Mouse (Mus musculus) midbrain, postnatal 0 days (tissue): ENCODE results near the gene Sik1. TPM values are rescaled to one million over a fixed set of nuclear protein-coding genes. Genes with fewer than 3 reads are reported as not detected.

ENCODE experiments used
- ATAC-seq: fragments of 200-750 bp; cut with Nextera tagmentation; 2 replicates; pipeline ENCODE4 v1.8.0; 2017; ENCODE audit warnings: moderate number of reproducible peaks, mild to moderate bottlenecking, moderate TSS enrichment, moderate library complexity; ENCODE audit not compliant: low FRiP score
- DNase-seq: peaks from one replicate; pipeline ENCODE4 v3.0.0-alpha.2; 2015; ENCODE audit warnings: low spot score
- H3K27ac ChIP-seq: fragments of 300-500 bp; sonication (generic); 2 replicates; pipeline ENCODE4 v1.5.1; 2014; ENCODE audit warnings: low read depth, mild to moderate bottlenecking, low read length, mixed read lengths
- H3K27me3 ChIP-seq: fragments of 300-500 bp; sonication (generic); 2 replicates; pipeline ENCODE4 v1.6.1; 2014; ENCODE audit warnings: low read length, control low read depth, mixed read lengths; ENCODE audit not compliant: insufficient read depth
- H3K36me3 ChIP-seq: fragments of 300-500 bp; sonication (generic); 2 replicates; pipeline ENCODE4 v1.6.1; 2014; ENCODE audit warnings: low read length, control low read depth, mixed read lengths; ENCODE audit not compliant: insufficient read depth
- H3K4me1 ChIP-seq: fragments of 300-500 bp; sonication (generic); 2 replicates; pipeline ENCODE4 v1.6.1; 2014; ENCODE audit warnings: mild to moderate bottlenecking, control low read depth, antibody characterized with exemption, low read length, mixed read lengths; ENCODE audit not compliant: insufficient read depth
- H3K4me2 ChIP-seq: fragments of 300-500 bp; sonication (generic); 2 replicates; pipeline ENCODE4 v1.6.1; 2014; ENCODE audit warnings: low read depth, mild to moderate bottlenecking, low read length, mixed read lengths; ENCODE audit not compliant: poor library complexity, severe bottlenecking
- H3K4me3 ChIP-seq: fragments of 300-500 bp; sonication (generic); 2 replicates; pipeline ENCODE4 v1.5.1; 2014; ENCODE audit warnings: low read depth, mild to moderate bottlenecking, low read length, moderate library complexity
- H3K9ac ChIP-seq: fragments of 300-500 bp; sonication (generic); replicated peaks from 2 replicates; pipeline ENCODE4 v1.6.1; 2014; ENCODE audit warnings: mild to moderate bottlenecking, low read length, moderate library complexity, mixed read lengths; ENCODE audit not compliant: poor library complexity, severe bottlenecking
- H3K9me3 ChIP-seq: fragments of 300-500 bp; sonication (generic); 2 replicates; pipeline ENCODE4 v1.6.1; 2016; ENCODE audit warnings: low read length, control low read depth
- CTCF ChIP-seq: IDR thresholded peaks from 2 replicates; pipeline ENCODE4 v1.5.1; 2016; ENCODE audit warnings: antibody characterized with exemption, mild to moderate bottlenecking
- WGBS: fragments of 180-500 bp; shearing (Covaris S2); extraction: QIAGEN DNeasy Blood & Tissue Kit; methylation state at CpG from one replicate; pipeline ENCODE4 v1.1.7; 2014; 5-methylcytosine and 5-hydroxymethylcytosine counted together
- polyA plus RNA-seq: library from polyadenylated mRNA; unstranded; fragments of >200 nt; fragmentation: Nextera tagmentation; extraction: Ambion mirVana; gene quantifications from 2 replicates; pipeline ENCODE4 v1.2.1, GENCODE M21; 2015
- total RNA-seq: library from RNA; depleted of rRNA; stranded (reverse); fragments of >200 nt; gene quantifications from 2 replicates; pipeline ENCODE4 v1.2.3, GENCODE M21; 2014

Sik1 gene
- total and polyA plus RNA-seq, 2 experiments from 2014 or later = 22.3 to 54.2 TPM

DNA sequence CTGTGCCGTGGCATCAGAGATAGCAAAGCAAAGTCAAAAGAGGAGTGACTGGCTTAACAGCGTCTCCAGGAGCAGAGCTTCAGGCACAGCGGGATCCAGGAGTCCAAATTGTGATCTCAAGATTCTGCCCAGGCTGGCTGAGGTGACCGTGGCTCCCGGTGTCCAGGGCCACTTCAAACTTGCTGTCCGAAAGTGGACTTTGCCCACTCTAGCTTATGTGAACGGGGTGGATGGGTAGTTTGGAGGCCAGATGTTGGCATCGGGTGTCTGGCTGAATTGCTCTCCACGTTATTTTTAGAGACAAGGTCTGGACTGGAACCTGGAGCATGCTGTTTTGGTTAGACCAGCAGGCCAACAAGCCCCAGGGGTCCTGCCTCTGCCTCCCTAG is 23.0 kb downstream of the Sik1 start:
- TF ChIP-seq CTCF = no peak
- Histone ChIP-seq H3K27ac (no peak overlapping the region), H3K4me2 (no peak overlapping the region), H3K4me3 (no peak overlapping the region), H3K27me3 (no peaks in the 10 kb centered on the region), H3K36me3 (no peaks in the 10 kb centered on the region), H3K9me3 (no peaks in the 10 kb centered on the region), H3K4me1 (no peaks in the 10 kb centered on the region), H3K9ac (no peak overlapping the region)
- DNase-seq = no peak
- no peak for ATAC-seq
- 94% methylated on average over 9 of the region's 9 CpGs for WGBS

DNA sequence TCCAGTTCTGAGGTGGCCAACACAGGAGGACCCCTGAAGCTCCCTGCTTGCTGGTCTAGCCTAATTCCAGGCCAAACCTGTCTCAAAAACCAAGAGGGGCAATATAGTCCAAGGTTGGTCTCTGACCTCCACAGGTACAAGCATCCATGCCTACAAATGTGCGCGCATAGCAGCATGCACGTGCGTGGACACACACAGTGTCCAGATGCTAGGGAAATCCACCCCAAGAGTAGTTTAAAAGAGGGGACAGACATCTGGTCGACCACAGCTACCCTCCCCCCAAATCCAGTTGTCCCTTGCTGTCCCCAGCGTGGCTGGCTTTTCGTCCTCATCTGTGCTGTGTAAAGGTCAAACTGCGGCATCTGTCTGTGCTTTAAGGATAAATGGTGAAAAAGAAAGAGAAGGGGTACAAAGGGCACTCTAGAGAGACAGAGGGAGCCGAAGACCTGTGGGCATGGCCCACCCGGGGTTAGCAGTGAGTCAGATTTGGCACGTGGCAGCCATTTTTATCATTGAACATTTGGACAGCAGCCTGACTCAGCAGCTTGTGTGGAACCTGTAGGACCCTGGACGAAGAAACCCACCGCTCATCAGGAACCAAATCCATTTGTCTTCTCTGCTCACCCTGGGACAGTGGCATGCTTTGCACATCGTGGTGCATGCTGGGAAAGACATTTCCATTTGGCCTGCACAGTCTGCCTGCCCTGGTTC is 23.6 kb downstream of the Sik1 start:
- no peaks in the 10 kb centered on the region for H3K36me3 ChIP-seq
- H3K4me2 ChIP-seq = no peak overlapping the region
- H3K4me1 ChIP-seq = 0 out of 2 replicates have a peak, but pooled peaks cover 3% of the 10 kb centered on the region
- H3K9ac ChIP-seq = no peak overlapping the region
- DNase-seq (no peak), ATAC-seq (no peak)
- H3K4me3 ChIP-seq = no peak overlapping the region
- TF ChIP-seq CTCF = no peak
- WGBS = 92% methylated on average over 14 of the region's 14 CpGs
- no peaks in the 10 kb centered on the region for H3K27me3 ChIP-seq
- H3K9me3 ChIP-seq = no peaks in the 10 kb centered on the region
- H3K27ac ChIP-seq = no peak overlapping the region

GRCm38 (mm10) chr17:31831097-31831865 is 24.3 kb downstream of the Sik1 start:
- no peaks in the 10 kb centered on the region for H3K36me3 ChIP-seq
- H3K27me3 ChIP-seq = no peaks in the 10 kb centered on the region
- 0 out of 2 replicates have a peak, but pooled peaks cover 3% of the 10 kb centered on the region for H3K4me1 ChIP-seq
- WGBS = 80% methylated on average over 6 of the region's 6 CpGs
- ATAC-seq (no peak), DNase-seq (no peak)
- H3K4me3 ChIP-seq = no peak overlapping the region
- no peaks in the 10 kb centered on the region for H3K9me3 ChIP-seq
- TF ChIP-seq CTCF = no peak
- H3K9ac ChIP-seq = no peak overlapping the region
- H3K27ac ChIP-seq = no peak overlapping the region
- H3K4me2 ChIP-seq = no peak overlapping the region

- no peak for ATAC-seq
- H3K9ac ChIP-seq = no peak overlapping the region
- H3K27me3 ChIP-seq = no peaks in the 10 kb centered on the region
- H3K36me3 ChIP-seq = no peaks in the 10 kb centered on the region
- DNase-seq = no peak
- no peak for TF ChIP-seq CTCF
- 87% methylated on average over 8 of the region's 8 CpGs for WGBS
- H3K4me3 ChIP-seq = no peak overlapping the region
- H3K4me1 ChIP-seq = 0 out of 2 replicates have a peak, but pooled peaks cover 3% of the 10 kb centered on the region
- no peak overlapping the region for H3K27ac ChIP-seq
- no peak overlapping the region for H3K4me2 ChIP-seq
- H3K9me3 ChIP-seq = no peaks in the 10 kb centered on the region
Observed at GRCm38 (mm10) chr17:31830506-31831075, 25.0 kb downstream of the Sik1 start.

DNA sequence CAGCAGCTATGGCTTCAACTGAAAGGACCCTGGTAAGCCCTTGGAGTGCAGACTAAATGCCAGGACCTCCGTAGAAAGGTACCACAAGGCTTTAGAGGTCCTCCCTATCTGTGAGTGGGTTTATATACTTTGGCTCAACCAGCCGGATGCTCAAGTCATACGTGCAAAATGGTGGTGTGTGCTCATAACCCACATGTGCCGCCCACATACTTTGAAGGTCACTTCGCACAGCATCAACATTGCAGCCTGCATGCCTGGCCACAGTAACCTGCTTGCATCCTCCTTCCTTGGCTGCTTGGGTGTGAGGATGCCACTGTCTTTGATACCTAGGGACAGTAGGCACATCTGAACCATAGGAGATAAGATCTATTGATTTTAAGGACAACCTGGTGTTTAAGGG is 26.7 kb downstream of the Sik1 start:
- H3K27me3 ChIP-seq = no peaks in the 10 kb centered on the region

GRCm38 (mm10) chr17:31828118-31828517 is 27.5 kb downstream of the Sik1 start:
- DNase-seq (no peak), ATAC-seq (no peak)
- H3K27ac ChIP-seq = no peak overlapping the region
- H3K36me3 ChIP-seq = no peaks in the 10 kb centered on the region
- no peak overlapping the region for H3K9ac ChIP-seq
- H3K4me2 ChIP-seq = no peak overlapping the region
- 0 out of 2 replicates have a peak, but pooled peaks have one; percentile 24 for TF ChIP-seq CTCF
- H3K27me3 ChIP-seq = no peaks in the 10 kb centered on the region
- no peaks in the 10 kb centered on the region for H3K9me3 ChIP-seq
- H3K4me3 ChIP-seq = no peak overlapping the region
- 62% methylated on average over 5 of the region's 5 CpGs for WGBS
- H3K4me1 ChIP-seq = 0 out of 2 replicates have a peak, but pooled peaks cover 3% of the 10 kb centered on the region

More for the DNA sequence above, 26.7 kb downstream of the Sik1 start:
- 97% methylated on average over 5 of the region's 5 CpGs for WGBS
- Histone ChIP-seq H3K36me3 (no peaks in the 10 kb centered on the region), H3K9me3 (no peaks in the 10 kb centered on the region), H3K4me3 (no peak overlapping the region), H3K9ac (no peak overlapping the region), H3K4me2 (no peak overlapping the region), H3K4me1 (0 out of 2 replicates have a peak, but pooled peaks cover 3% of the 10 kb centered on the region), H3K27ac (no peak overlapping the region)
- no peak for TF ChIP-seq CTCF
- DNase-seq (no peak), ATAC-seq (no peak)
